Mouse (Mus musculus) bone marrow macrophage, adult 2 months (primary cell): ENCODE data around the gene E2f4. TPM values are rescaled to one million over a fixed set of nuclear protein-coding genes. Genes with fewer than 3 reads are reported as not detected.
"Not testable (repeated sequence)": the region's sequence is repeated elsewhere in the genome, so short reads cannot be mapped to it uniquely, and the experiment has no call there.

Experiments used
- H3K27ac ChIP-seq: 2 replicates; pipeline ENCODE4 v1.5.1; 2012; ENCODE audit warnings: low read depth, low read length; ENCODE audit not compliant: insufficient read depth
- H3K4me1 ChIP-seq: 2 replicates; pipeline ENCODE4 v1.6.1; 2012; ENCODE audit warnings: low read length; ENCODE audit not compliant: control insufficient read depth, insufficient read depth
- H3K4me3 ChIP-seq: 2 replicates; pipeline ENCODE4 v1.5.1; 2012; ENCODE audit warnings: mild to moderate bottlenecking, low read length, moderate library complexity; ENCODE audit not compliant: insufficient read depth
- CTCF ChIP-seq: IDR thresholded peaks from 2 replicates; pipeline ENCODE4 v1.5.1; 2012; ENCODE audit warnings: low read depth, mild to moderate bottlenecking, low read length, moderate library complexity
- POLR2A ChIP-seq: IDR thresholded peaks from 2 replicates; pipeline ENCODE4 v1.6.1; 2012; ENCODE audit warnings: mild to moderate bottlenecking, low read depth, low read length, borderline replicate concordance
- polyA plus RNA-seq: library from polyadenylated mRNA; stranded (reverse); fragments of >200 nt; gene quantifications from 2 replicates; pipeline ENCODE4 v1.2.4, GENCODE M21; 2012; ENCODE audit not compliant: missing spikeins, insufficient read depth, insufficient read length

The E2f4 gene
- polyA plus RNA-seq, 1 experiment, result 40.6 TPM

DNA sequence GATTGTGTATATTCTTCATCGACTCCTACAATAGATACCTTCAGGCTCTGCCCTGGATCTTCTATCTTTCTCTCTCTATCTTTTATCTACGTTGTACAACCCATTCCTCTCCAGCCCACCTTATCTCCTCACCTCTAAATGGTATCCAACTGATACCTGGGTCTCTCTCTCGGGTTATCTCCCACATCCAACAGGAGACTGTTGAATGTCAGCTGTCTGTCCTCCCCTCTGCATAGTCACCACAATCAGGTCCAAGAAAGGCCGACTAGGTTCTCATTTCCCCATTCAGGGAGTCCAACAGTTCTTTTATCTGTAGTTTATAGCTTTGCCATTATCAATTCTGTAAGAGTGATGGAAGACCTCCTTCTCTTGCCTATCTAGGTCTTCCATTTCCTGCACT, 15.2 kb upstream of the E2f4 start:
- no peak overlapping the region for H3K27ac ChIP-seq
- peaks cover 3% of the 10 kb centered on the region; the same call in 1 of the 2 replicates for H3K4me1 ChIP-seq
- TF ChIP-seq CTCF (no peak), POLR2A (no peak)
- H3K4me3 ChIP-seq, result no peak overlapping the region

DNA sequence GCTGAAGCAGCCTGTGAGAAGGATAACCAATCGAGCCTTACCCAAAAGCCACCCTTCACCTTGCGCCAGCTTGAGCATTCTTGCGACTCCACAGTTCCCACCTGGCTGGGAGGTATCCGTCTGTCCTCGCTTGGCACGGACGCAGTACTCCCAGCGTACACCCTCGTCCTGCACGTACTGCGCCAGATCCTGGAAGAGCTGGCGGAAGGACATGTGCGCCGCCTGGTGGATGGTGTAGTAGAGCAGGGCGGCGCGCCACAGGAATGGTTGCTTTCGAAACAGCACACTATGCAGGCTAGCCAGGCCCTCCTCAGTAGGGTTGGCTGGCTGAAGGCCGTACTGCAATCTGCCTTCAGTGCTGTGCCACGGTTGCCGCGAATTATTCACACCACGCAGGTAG, 14.4 kb upstream of the E2f4 start:
- peaks cover 3% of the 10 kb centered on the region; the same call in 1 of the 2 replicates for H3K4me1 ChIP-seq
- no peak overlapping the region for H3K27ac ChIP-seq
- TF ChIP-seq CTCF (no peak; the same call in 1 of the 2 replicates), POLR2A (no peak)
- no peak overlapping the region for H3K4me3 ChIP-seq

DNA sequence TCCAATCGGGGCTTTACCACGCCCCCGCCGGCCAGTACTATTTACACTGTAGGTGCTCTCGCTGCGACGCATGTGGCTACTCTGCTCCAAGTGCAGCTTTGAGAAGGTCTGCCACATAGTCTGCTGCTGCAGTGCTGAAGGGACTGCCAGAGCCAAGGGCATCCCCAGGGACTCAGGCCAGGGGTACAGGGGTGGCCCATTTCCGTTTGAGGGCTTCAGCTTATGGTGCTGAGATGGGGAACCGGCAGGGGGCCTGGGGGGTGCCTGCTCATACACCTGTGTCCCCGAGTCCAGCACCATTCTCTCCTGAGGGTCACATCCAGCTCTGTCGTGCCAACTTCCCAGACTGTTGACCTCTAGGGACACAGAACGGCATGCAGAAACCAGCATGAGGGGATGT, 11.9 kb upstream of the E2f4 start:
- TF ChIP-seq CTCF, result no peak
- TF ChIP-seq POLR2A, result no peak
- peaks cover 9% of the 10 kb centered on the region; the same call in 1 of the 2 replicates for H3K4me1 ChIP-seq

DNA sequence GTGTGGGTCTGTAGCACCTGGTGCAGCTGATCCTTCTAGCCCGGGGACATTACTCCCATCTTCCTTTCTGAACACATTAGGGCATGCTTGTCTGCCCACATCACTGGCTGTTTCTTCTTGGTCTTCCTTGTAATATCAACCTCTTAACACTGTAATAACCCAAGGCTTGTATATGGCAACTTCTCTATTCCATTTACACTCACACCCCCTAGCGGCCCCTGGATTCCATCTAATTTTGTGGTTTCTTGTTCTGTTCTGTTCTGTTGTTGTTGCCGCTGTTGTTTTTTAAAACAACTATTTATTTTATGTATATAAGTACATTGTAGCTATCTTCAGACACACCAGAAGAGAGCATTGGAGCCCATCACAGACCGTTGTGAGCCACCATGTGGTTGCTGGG, 10.6 kb upstream of the E2f4 start:
- Histone ChIP-seq H3K4me1 (peaks cover 10% of the 10 kb centered on the region; the same call in 1 of the 2 replicates), H3K27ac (no peak overlapping the region), H3K4me3 (no peak overlapping the region)
- TF ChIP-seq POLR2A (no peak), CTCF (no peak)

More for the DNA sequence above, 11.9 kb upstream of the E2f4 start:
- H3K4me3 ChIP-seq, result no peak overlapping the region
- no peak overlapping the region for H3K27ac ChIP-seq

DNA sequence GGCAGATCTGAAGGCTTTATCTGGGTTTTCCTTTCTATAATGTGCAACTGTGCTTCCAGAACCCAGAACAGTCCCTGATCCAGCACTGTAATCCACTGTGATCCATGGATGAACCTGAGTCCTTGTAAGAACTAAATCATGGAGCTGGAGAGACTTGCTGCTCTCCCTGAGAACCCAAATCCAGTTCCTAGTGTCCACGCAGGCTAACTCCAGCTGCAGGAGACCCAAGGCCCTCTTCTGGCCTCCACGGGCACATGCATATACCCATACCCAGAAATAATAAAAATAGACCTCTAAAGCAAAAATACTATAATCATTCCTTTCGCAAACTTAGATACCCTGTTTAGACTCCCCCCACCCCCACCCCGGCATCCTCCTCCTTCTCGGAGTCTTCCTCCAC, 9.2 kb upstream of the E2f4 start:
- Histone ChIP-seq H3K27ac (no peak overlapping the region), H3K4me3 (no peak overlapping the region), H3K4me1 (peaks cover 10% of the 10 kb centered on the region; the same call in 1 of the 2 replicates)
- TF ChIP-seq CTCF (no peak), POLR2A (no peak)

DNA sequence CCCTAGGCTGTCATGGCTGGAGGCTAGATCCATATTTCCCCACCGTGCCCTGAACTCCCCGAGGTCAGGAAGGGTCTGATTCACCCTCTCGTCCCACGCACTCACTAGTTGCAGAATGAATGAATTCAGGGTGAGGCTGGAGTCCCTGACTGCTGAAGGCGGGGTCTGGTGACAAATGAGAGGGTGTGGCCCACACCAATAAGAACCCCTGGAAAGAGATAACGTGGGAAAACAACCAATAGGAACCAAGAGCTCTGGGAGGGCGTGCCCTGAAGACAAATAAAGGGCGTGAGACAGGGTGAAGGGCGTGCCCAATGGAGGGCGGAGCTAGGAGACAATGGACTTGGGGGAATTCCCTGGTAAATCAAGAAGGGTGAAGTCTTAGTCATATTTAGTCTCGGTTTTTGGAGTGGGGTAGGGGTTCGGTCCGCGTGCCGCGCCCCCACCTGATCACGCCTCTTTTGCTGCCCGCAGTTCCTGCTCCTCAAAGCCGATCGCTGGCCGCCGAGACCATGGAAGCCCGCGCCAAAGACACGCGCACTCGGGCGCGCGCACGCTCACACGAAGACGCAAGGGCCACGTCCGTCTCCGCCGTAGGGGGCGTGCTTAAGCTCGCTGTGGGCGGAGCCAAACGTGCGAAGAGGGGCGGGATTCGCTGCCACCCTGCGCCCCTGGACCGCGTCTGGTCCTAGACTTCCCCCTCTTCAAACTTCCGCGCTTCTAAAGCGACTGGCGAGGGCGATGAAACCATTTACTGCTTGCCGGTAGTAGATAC, 8.3 kb upstream of the E2f4 start:
- peak overlapping the region; percentile 70 for H3K4me3 ChIP-seq
- H3K27ac ChIP-seq, result peak overlapping the region; percentile 53
- TF ChIP-seq POLR2A, result no peak
- TF ChIP-seq CTCF, result no peak
- peaks cover 10% of the 10 kb centered on the region; the same call in 1 of the 2 replicates for H3K4me1 ChIP-seq

DNA sequence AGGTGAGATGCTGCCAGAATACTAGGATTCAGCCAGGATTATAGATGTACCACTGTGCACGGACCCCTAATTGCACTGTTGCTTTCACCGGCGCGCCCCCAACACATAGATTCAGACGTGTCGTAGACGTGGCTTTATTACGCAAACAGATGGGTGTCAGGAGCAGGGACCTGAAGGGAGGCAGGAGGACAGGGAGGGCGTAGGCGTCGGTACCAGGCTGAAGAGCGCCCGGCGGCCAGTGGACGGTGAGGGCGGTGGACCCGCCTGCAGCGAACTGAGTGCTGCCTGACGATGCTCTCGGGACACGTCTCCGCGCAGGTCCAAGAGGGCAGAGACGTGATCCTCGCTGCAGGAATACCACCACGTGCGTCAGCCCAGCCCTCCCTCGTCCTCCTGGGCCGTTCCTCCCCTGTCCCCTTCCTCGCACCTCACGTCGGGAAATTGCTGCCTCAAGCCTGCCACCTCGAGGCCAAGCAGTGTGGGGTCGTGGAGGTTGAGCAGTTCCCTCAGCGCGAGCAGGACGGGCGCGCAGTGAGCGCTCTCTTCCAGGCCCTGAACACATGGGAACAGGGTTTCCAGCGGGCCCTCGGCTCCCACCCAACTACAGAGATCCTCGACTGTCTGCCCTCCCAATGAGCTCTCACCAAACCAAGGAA, 7.5 kb upstream of the E2f4 start, which contains the start of gene 4931428F04Rik:
TSS of gene 4931428F04Rik (minus strand) at position 60 of the 656 bp plus-strand sequence.
- H3K4me1 ChIP-seq, result peaks cover 10% of the 10 kb centered on the region; the same call in 1 of the 2 replicates
- peak within 1 kb of the TSS; percentile 53 for H3K27ac ChIP-seq
- H3K4me3 ChIP-seq, result peak within 1 kb of the TSS; percentile 70
- TF ChIP-seq CTCF (no peak; the same call in 1 of the 2 replicates), POLR2A (no peak)

DNA sequence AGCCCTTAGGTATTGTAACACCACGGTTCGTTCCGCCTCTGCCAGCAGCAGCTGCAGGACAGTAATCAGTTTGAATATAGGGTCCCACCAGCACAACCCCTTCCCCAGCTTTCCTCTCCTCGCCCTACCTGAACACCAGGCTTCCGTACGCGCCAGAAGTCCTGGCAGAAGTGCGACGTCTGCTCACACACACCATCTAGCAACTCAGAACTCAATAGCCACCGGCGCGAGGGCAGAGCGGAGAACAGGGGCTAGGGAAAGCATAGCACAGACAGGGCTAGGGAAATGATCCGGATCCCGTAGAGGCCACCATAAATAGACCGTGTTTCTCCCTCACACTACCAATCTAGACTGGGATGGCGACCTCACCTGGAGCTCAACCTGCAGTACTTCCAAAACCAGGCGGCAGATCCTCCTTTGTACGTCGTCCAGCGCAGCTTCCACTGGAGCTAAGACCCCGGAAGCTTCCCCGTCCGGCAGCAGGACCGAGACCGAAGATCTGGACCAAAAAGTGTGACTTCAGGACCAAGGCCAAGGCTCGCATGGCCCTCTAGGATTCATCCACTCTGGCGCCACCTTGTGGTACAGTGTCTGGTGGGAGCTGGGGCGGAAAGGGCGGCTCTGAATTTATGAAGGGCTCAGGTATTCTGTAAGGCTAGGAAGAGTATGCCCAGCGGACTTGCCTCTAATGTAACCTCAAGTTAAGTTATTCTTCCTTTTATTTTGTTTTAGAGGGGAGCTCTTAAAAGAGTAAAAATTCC, 6.7 kb upstream of the E2f4 start:
- TF ChIP-seq CTCF (peak; percentile 83), POLR2A (no peak)
- no peak overlapping the region for H3K4me3 ChIP-seq
- H3K27ac ChIP-seq, result no peak overlapping the region
- peaks cover 11% of the 10 kb centered on the region for H3K4me1 ChIP-seq

DNA sequence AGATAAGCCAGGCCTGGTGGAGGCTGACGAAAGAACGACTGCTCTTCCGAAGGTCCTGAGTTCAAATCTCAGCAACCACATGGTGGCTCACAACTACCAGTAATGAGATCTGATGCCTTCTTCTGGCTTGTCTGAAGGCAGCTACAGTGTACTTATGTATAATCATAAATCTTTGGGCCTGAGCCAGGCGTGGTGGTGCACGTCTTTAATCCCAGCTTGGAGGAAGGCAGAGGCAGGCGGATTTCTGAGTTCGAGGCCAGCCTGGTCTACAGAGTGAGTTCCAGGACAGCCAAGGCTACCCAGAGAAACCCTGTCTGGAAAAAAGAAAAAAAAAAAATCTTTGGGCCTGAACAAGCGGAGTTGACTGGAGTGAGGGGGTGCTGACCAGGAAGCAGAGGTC, 6.1 kb upstream of the E2f4 start:
- not testable (repeated sequence) for H3K4me3 ChIP-seq, H3K27ac ChIP-seq
- peaks cover 15% of the 10 kb centered on the region for H3K4me1 ChIP-seq

DNA sequence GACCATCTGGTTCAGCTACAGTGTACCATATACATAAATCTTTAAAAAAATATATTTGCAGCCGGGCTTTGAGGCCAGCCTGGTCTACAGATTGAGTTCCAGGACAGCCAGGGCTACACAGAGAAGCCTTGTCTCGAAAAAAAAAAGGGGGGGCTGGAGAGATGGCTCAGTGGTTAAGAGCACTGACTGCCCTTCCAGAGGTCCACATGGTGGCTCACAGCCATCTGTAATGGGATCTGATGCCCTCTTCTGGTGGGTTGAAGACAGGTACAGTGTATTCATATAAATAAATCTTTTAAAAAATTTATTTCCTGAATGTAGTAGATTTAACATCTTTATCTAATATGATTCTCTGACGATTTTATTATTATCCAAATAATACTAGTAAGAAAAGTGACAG, 5.7 kb upstream of the E2f4 start:
- peaks cover 18% of the 10 kb centered on the region for H3K4me1 ChIP-seq
- H3K4me3 ChIP-seq, H3K27ac ChIP-seq: not testable (repeated sequence)
